Mouse (Mus musculus) MEL (cell line): ENCODE data around the gene Maml1.

Experiments used
- CHD2 ChIP-seq: IDR thresholded peaks from 2 replicates; pipeline ENCODE4 v1.6.1; 2011; ENCODE audit warnings: low read length, improper control_type of control experiment
- CTCF ChIP-seq, 3 experiments: IDR thresholded peaks in 2 of 3; conservative IDR thresholded peaks in 1 of 3; 2 replicates each; pipeline ENCODE4 v1.5.1; 2011 to 2012; ENCODE audit warnings: low read length in 3 of 3, low read depth in 2 of 3, mild to moderate bottlenecking in 2 of 3, improper control_type of control experiment in 1 of 3, inconsistent platforms in 1 of 3, mixed read lengths in 1 of 3, moderate library complexity in 1 of 3; ENCODE audit not compliant: control insufficient read depth in 1 of 3, insufficient read depth in 1 of 3, poor library complexity in 1 of 3, severe bottlenecking in 1 of 3
- JUND ChIP-seq: IDR thresholded peaks from 2 replicates; pipeline ENCODE4 v1.6.1; 2011; ENCODE audit warnings: low read depth, mild to moderate bottlenecking, improper control_type of control experiment, low read length
- POLR2A ChIP-seq, 2 experiments: IDR thresholded peaks; 2 replicates each; pipeline ENCODE4 v1.6.1; 2011 to 2012; ENCODE audit warnings: low read length in 2 of 2, mild to moderate bottlenecking in 2 of 2, control low read depth in 1 of 2, improper control_type of control experiment in 1 of 2, low read depth in 1 of 2, moderate library complexity in 1 of 2; ENCODE audit not compliant: control insufficient read depth in 1 of 2, insufficient read depth in 1 of 2, poor library complexity in 1 of 2
- UBTF ChIP-seq: IDR thresholded peaks from 2 replicates; pipeline ENCODE4 v1.6.1; 2012; ENCODE audit warnings: low read depth, mild to moderate bottlenecking, inconsistent platforms, low read length, improper control_type of control experiment, moderate library complexity, borderline replicate concordance; ENCODE audit not compliant: insufficient read depth

- TF ChIP-seq CTCF (IDR thresholded peaks at IDR 0.05 in 2 of 3, conservative IDR thresholded peaks at IDR 0.05 in 1 of 3; ENCODE audit: control insufficient read depth in 1 of 3, insufficient read depth in 1 of 3, low read depth in 2 of 3, low read length in 3 of 3, poor library complexity in 1 of 3, severe bottlenecking in 1 of 3) (no peak), CHD2 (no peak), JUND (no peak), UBTF (no peak), POLR2A (IDR thresholded peaks at IDR 0.05; ENCODE audit: control insufficient read depth in 1 of 2, insufficient read depth in 1 of 2, low read depth in 1 of 2, low read length in 2 of 2, poor library complexity in 1 of 2) (no peak)
Measured at GRCm38 (mm10) chr11:50280053-50280452, 12.1 kb downstream of the Maml1 start.
